ENCODE assay signal across 9 mouse cellular contexts in the genomic region with DNA sequence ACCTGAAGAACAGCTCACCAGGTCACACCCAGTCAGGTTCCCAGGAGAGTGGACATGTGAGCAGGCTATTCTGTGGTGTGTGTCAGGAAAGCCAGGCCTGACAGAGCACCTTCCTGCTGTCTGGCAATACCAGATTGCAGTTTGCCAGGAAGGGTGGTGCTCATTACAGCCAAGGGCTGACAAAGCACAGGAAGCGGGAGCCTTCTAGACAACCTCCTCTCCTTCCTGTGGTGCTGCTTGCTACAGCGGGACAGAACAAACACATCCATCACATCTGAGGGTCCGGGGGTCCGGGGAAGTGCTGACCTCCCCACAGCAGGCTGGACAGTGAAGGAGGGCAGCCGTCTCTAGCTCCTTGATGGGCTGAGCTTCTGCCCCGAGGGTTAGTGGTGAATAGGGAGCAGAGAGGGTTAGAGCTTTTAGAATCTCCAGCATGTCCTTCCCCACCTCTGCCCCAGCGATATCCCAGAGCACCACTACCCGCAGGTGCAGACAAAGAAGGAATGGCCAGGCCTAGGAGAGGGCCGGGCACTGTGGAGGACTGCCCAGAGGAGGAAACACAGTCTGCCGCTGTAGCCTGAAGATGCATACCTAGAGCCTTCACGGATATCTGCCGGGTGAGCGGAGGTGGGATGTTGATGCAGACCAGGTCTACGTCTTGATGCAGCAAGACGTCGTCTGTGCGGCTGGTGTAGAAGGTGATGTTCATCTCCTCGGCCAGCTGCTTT. TPM values are rescaled to one million over a fixed set of nuclear protein-coding genes. Genes with fewer than 3 reads are reported as not detected.
A peak's percentile ranks its signal among the peaks of the same experiment; 100 is the strongest.
DNase-seq lines count a peak whose midpoint lies in the region; ATAC-seq lines count a peak whose summit lies in the region.
"Had no signal": no experiment of that assay in that cellular context is flagged by ENCODE, and none has a peak within 500 bp of the region (broad histone marks: within the 10 kb centered on the region; RNA-seq: fewer than 3 reads in every experiment).

No protein-coding gene starts in this region.

- ATAC-seq in heart, embryonic 12.5 days (ENCODE audit: insufficient number of reproducible peaks, low FRiP score) = peak; percentile 87
- no peak for ATAC-seq in limb, embryonic 12.5 days (ENCODE audit: insufficient number of reproducible peaks, insufficient read depth, low FRiP score, low TSS enrichment, low read depth)
- ATAC-seq in neutrophil, adult 5-6 weeks (ENCODE audit: extremely low read depth, insufficient number of reproducible peaks, low FRiP score, poor library complexity, severe bottlenecking) = 0 out of 2 replicates have a peak, but pooled peaks have one; percentile 13
- ATAC-seq in frontal cortex, adult (ENCODE audit: low TSS enrichment) = no peak
- ATAC-seq in midbrain, embryonic 13.5 days = no peak

- H3K4me2 ChIP-seq in heart, embryonic 12.5 days = no peak overlapping the region
- no peak overlapping the region for H3K4me2 ChIP-seq in limb, embryonic 12.5 days
- H3K4me2 ChIP-seq in midbrain, embryonic 13.5 days (replicated peaks) = no peak overlapping the region
- H3K4me2 ChIP-seq: neural tube, embryonic 12.5 days had no signal

- H3K27me3 ChIP-seq in heart, embryonic 12.5 days (replicated peaks) = no peaks in the 10 kb centered on the region
- H3K27me3 ChIP-seq in limb, embryonic 12.5 days = no peaks in the 10 kb centered on the region
- no peaks in the 10 kb centered on the region for H3K27me3 ChIP-seq in midbrain, embryonic 13.5 days
- H3K27me3 ChIP-seq: neural tube, embryonic 12.5 days had no signal

- WGBS in heart, embryonic 12.5 days = 68% methylated on average over 18 of the region's 18 CpGs
- WGBS in limb, embryonic 12.5 days = 84% methylated on average over 18 of the region's 18 CpGs
- WGBS in midbrain, embryonic 13.5 days = 93% methylated on average over 18 of the region's 18 CpGs

- H3K36me3 ChIP-seq in heart, embryonic 12.5 days = peaks cover 36% of the 10 kb centered on the region
- peaks cover 46% of the 10 kb centered on the region for H3K36me3 ChIP-seq in limb, embryonic 12.5 days
- H3K36me3 ChIP-seq in midbrain, embryonic 13.5 days = peaks cover 48% of the 10 kb centered on the region

- H3K27ac ChIP-seq in heart, embryonic 12.5 days (ENCODE audit: poor library complexity, severe bottlenecking) = peak overlapping the region; percentile 71
- peak overlapping the region; percentile 35; the same call in 1 of the 2 replicates for H3K27ac ChIP-seq in limb, embryonic 12.5 days
- H3K27ac ChIP-seq in midbrain, embryonic 13.5 days = no peak overlapping the region
- H3K27ac ChIP-seq: neural tube, embryonic 12.5 days had no signal

- peak; percentile 41 for DNase-seq in thymus, postnatal 25 days
- DNase-seq in thymus, postnatal 0 days (ENCODE audit: low spot score) = no peak
- no peak for DNase-seq in layer of hippocampus, adult 18-20 months (ENCODE audit: low spot score in 2 of 2)

- no peak overlapping the region for H3K4me3 ChIP-seq in heart, embryonic 12.5 days
- H3K4me3 ChIP-seq in limb, embryonic 12.5 days (replicated peaks) = no peak overlapping the region
- H3K4me3 ChIP-seq in midbrain, embryonic 13.5 days (replicated peaks) = no peak overlapping the region
- H3K4me3 ChIP-seq: neural tube, embryonic 12.5 days had no signal

- H3K9ac ChIP-seq in heart, embryonic 12.5 days = 0 out of 2 replicates have a peak overlapping the region, but pooled peaks have one; percentile 25
- H3K9ac ChIP-seq in limb, embryonic 12.5 days (replicated peaks) = no peak overlapping the region
- H3K9ac ChIP-seq in midbrain, embryonic 13.5 days (replicated peaks) = no peak overlapping the region
- H3K9ac ChIP-seq: neural tube, embryonic 12.5 days had no signal

- H3K4me1 ChIP-seq in heart, embryonic 12.5 days (replicated peaks) = peaks cover 7% of the 10 kb centered on the region; the same call in 1 of the 2 replicates
- no peaks in the 10 kb centered on the region for H3K4me1 ChIP-seq in limb, embryonic 12.5 days (replicated peaks)
- H3K4me1 ChIP-seq in midbrain, embryonic 13.5 days (replicated peaks) = no peaks in the 10 kb centered on the region
- H3K4me1 ChIP-seq: neural tube, embryonic 12.5 days had no signal

- H3K9me3 ChIP-seq in heart, embryonic 12.5 days (replicated peaks) = no peaks in the 10 kb centered on the region
- no peaks in the 10 kb centered on the region for H3K9me3 ChIP-seq in limb, embryonic 12.5 days
- no peaks in the 10 kb centered on the region for H3K9me3 ChIP-seq in midbrain, embryonic 13.5 days
- H3K9me3 ChIP-seq: neural tube, embryonic 12.5 days had no signal

RNA-seq across cellular contexts. Expression of a gene that starts 19.6 kb away (rescaled TPM):
- polyA plus RNA-seq in thymus, postnatal 0 days (2015; fragmentation: Nextera tagmentation; extraction: Ambion mirVana) = 28.7 and 29.4 TPM in 2 replicates
- polyA plus RNA-seq in heart, embryonic 12.5 days (2016; fragmentation: Nextera tagmentation; extraction: Ambion mirVana) = 13.5 and 14.5 TPM in 2 replicates
- polyA plus RNA-seq in limb, embryonic 12.5 days (2016; fragmentation: Nextera tagmentation; extraction: Ambion mirVana) = 34.9 and 35.9 TPM in 2 replicates
- 0.58 and 0.86 TPM in 2 replicates for total RNA-seq in neutrophil, adult 5-6 weeks (2017)
- 1 to 10 TPM; 8.8 to 9.6 TPM for total RNA-seq in layer of hippocampus, adult 18-20 months (2021)
- 14.4 and 15.9 TPM in 2 replicates for polyA plus RNA-seq in midbrain, embryonic 13.5 days (2015; fragmentation: Nextera tagmentation; extraction: Ambion mirVana)

RNA-seq across cellular contexts. Expression of a gene that starts 20.1 kb away (rescaled TPM):
- polyA plus RNA-seq in thymus, postnatal 0 days (2015; fragmentation: Nextera tagmentation; extraction: Ambion mirVana) = 0.12 TPM in 1 of 2 replicates, not detected in the other
- polyA plus RNA-seq in heart, embryonic 12.5 days (2016; fragmentation: Nextera tagmentation; extraction: Ambion mirVana) = not detected in 2 replicates
- polyA plus RNA-seq in limb, embryonic 12.5 days (2016; fragmentation: Nextera tagmentation; extraction: Ambion mirVana) = 0.25 TPM in 1 of 2 replicates, not detected in the other
- total RNA-seq in neutrophil, adult 5-6 weeks (2017) = not detected in 2 replicates
- under 1 TPM in 1 of 2 experiments, not detected in 1; 0.27 TPM for total RNA-seq in layer of hippocampus, adult 18-20 months (2021)
- 0.13 and 0.31 TPM in 2 replicates for polyA plus RNA-seq in midbrain, embryonic 13.5 days (2015; fragmentation: Nextera tagmentation; extraction: Ambion mirVana)
- polyA plus RNA-seq: neural tube, embryonic 12.5 days had no signal

RNA-seq across cellular contexts. Expression of a gene that starts 26.6 kb away (rescaled TPM):
- polyA plus RNA-seq in thymus, postnatal 0 days (2015; fragmentation: Nextera tagmentation; extraction: Ambion mirVana) = 20.5 and 22.4 TPM in 2 replicates
- 14.0 and 14.5 TPM in 2 replicates for polyA plus RNA-seq in heart, embryonic 12.5 days (2016; fragmentation: Nextera tagmentation; extraction: Ambion mirVana)
- 14.6 and 16.1 TPM in 2 replicates for polyA plus RNA-seq in limb, embryonic 12.5 days (2016; fragmentation: Nextera tagmentation; extraction: Ambion mirVana)
- 3.8 and 4.7 TPM in 2 replicates for total RNA-seq in neutrophil, adult 5-6 weeks (2017)
- total RNA-seq in layer of hippocampus, adult 18-20 months (2021) = 10 to 100 TPM; 34.0 to 34.7 TPM
- polyA plus RNA-seq in midbrain, embryonic 13.5 days (2015; fragmentation: Nextera tagmentation; extraction: Ambion mirVana) = 42.5 and 43.6 TPM in 2 replicates

RNA-seq across cellular contexts. Expression of a gene that starts 26.7 kb away (rescaled TPM):
- 66.7 and 72.9 TPM in 2 replicates for polyA plus RNA-seq in thymus, postnatal 0 days (2015; fragmentation: Nextera tagmentation; extraction: Ambion mirVana)
- 37.6 and 38.1 TPM in 2 replicates for polyA plus RNA-seq in heart, embryonic 12.5 days (2016; fragmentation: Nextera tagmentation; extraction: Ambion mirVana)
- polyA plus RNA-seq in limb, embryonic 12.5 days (2016; fragmentation: Nextera tagmentation; extraction: Ambion mirVana) = 75.3 and 76.7 TPM in 2 replicates
- 28.7 and 29.8 TPM in 2 replicates for total RNA-seq in neutrophil, adult 5-6 weeks (2017)
- 10 to 100 TPM; 46.1 to 47.4 TPM for total RNA-seq in layer of hippocampus, adult 18-20 months (2021)
- polyA plus RNA-seq in midbrain, embryonic 13.5 days (2015; fragmentation: Nextera tagmentation; extraction: Ambion mirVana) = 94.7 and 101 TPM in 2 replicates

RNA-seq across cellular contexts. Expression of a gene that starts 30.9 kb away (rescaled TPM):
- 9.0 and 11.3 TPM in 2 replicates for polyA plus RNA-seq in thymus, postnatal 0 days (2015; fragmentation: Nextera tagmentation; extraction: Ambion mirVana)
- polyA plus RNA-seq in heart, embryonic 12.5 days (2016; fragmentation: Nextera tagmentation; extraction: Ambion mirVana) = 10.2 and 10.9 TPM in 2 replicates
- polyA plus RNA-seq in limb, embryonic 12.5 days (2016; fragmentation: Nextera tagmentation; extraction: Ambion mirVana) = 29.0 and 30.2 TPM in 2 replicates
- total RNA-seq in neutrophil, adult 5-6 weeks (2017) = 1.6 and 3.6 TPM in 2 replicates
- total RNA-seq in layer of hippocampus, adult 18-20 months (2021) = 10 to 100 TPM; 19.0 to 23.3 TPM
- polyA plus RNA-seq in midbrain, embryonic 13.5 days (2015; fragmentation: Nextera tagmentation; extraction: Ambion mirVana) = 90.0 and 92.7 TPM in 2 replicates

Comparison
In these comparisons a context has a peak if more than half of its experiments do, and no peak if none do; other contexts are left out.
1. ATAC-seq: peak in heart, embryonic 12.5 days (single experiment) and neutrophil, adult 5-6 weeks (single experiment); none in limb, embryonic 12.5 days (single experiment), frontal cortex, adult (single experiment) and midbrain, embryonic 13.5 days (single experiment).